In genomic region chr9:80293056-80293584, GRCm38 (mm10) we compare ENCODE assay signal across 9 mouse cellular contexts.
A peak's percentile ranks its signal among the peaks of the same experiment; 100 is the strongest.
DNase-seq lines count a peak whose midpoint lies in the region; ATAC-seq and TF ChIP-seq lines count a peak whose summit lies in the region.
"Had no signal": no experiment of that assay in that cellular context is flagged by ENCODE, and none has a peak within 500 bp of the region (broad histone marks: within the 10 kb centered on the region; RNA-seq: fewer than 3 reads in every experiment).

No protein-coding gene starts in this region.

- no peak for TF ChIP-seq POLR2A in MEL (IDR thresholded peaks at IDR 0.05; ENCODE audit: control insufficient read depth in 1 of 2, insufficient read depth in 1 of 2, low read depth in 1 of 2, low read length in 2 of 2, poor library complexity in 1 of 2)

- H3K4me2 ChIP-seq in midbrain, embryonic 14.5 days (ENCODE audit: low read length) = no peak overlapping the region
- no peak overlapping the region for H3K4me2 ChIP-seq in kidney, embryonic 14.5 days (replicated peaks; ENCODE audit: low read depth, low read length)

- peak in 2 of 3 experiments; percentile 8 to 82; a peak in 3 of 6 replicates for TF ChIP-seq CTCF in MEL (IDR thresholded peaks at IDR 0.05 in 2 of 3, conservative IDR thresholded peaks at IDR 0.05 in 1 of 3; ENCODE audit: control insufficient read depth in 1 of 3, insufficient read depth in 1 of 3, low read depth in 2 of 3, low read length in 3 of 3, poor library complexity in 1 of 3, severe bottlenecking in 1 of 3)

- peak; percentile 8 for DNase-seq in layer of hippocampus, adult 9-10 months (ENCODE audit: low spot score)
- no peak for DNase-seq in layer of hippocampus, postnatal 25 days (ENCODE audit: extremely low spot score in 1 of 2, low spot score in 1 of 2)
- peak; percentile 60 for DNase-seq in MEL (ENCODE audit: low read depth, low spot score)
- peak; percentile 87 for DNase-seq in midbrain, embryonic 14.5 days
- no peak for DNase-seq in ovary, postnatal 10 days (ENCODE audit: low spot score)
- DNase-seq in gastrocnemius, postnatal 10 days = no peak
- DNase-seq: cerebellum, adult 11-12 months had no signal

- TF ChIP-seq EP300 in MEL (IDR thresholded peaks at IDR 0.05; ENCODE audit: low read depth in 1 of 2, low read length in 2 of 2) = no peak

- H3K79me2 ChIP-seq in MEL (ENCODE audit: control insufficient read depth, insufficient read depth, low read length, poor library complexity) = no peaks in the 10 kb centered on the region

- WGBS in midbrain, embryonic 14.5 days = 64% methylated on average over 2 of the region's 2 CpGs
- 52% methylated on average over 2 of the region's 2 CpGs for WGBS in kidney, embryonic 14.5 days

- ATAC-seq in common myeloid progenitor, adult 5-6 weeks (replicated peaks; ENCODE audit: low read depth, poor library complexity, severe bottlenecking) = peak; percentile 78
- no peak for ATAC-seq in midbrain, embryonic 14.5 days (ENCODE audit: low FRiP score, low TSS enrichment)
- no peak for ATAC-seq in kidney, embryonic 14.5 days (ENCODE audit: low FRiP score, low TSS enrichment)

- no peaks in the 10 kb centered on the region for H3K4me1 ChIP-seq in MEL (ENCODE audit: control insufficient read depth in 1 of 2, insufficient read depth in 2 of 2, low read length in 2 of 2)
- no peaks in the 10 kb centered on the region for H3K4me1 ChIP-seq in midbrain, embryonic 14.5 days (ENCODE audit: control insufficient read depth, insufficient read depth, low read length)
- H3K4me1 ChIP-seq in kidney, embryonic 14.5 days (ENCODE audit: control insufficient read depth, insufficient read depth, low read length) = no peaks in the 10 kb centered on the region

- no peaks in the 10 kb centered on the region for H3K9me3 ChIP-seq in MEL (replicated peaks; ENCODE audit: insufficient read depth, low read length)
- no peaks in the 10 kb centered on the region for H3K9me3 ChIP-seq in midbrain, embryonic 14.5 days (ENCODE audit: control insufficient read depth, low read length)
- no peaks in the 10 kb centered on the region for H3K9me3 ChIP-seq in kidney, embryonic 14.5 days (ENCODE audit: control insufficient read depth, low read length)

- H3K9ac ChIP-seq in MEL (ENCODE audit: control insufficient read depth, low read depth, low read length, poor library complexity, severe bottlenecking) = no peak overlapping the region
- H3K9ac ChIP-seq in midbrain, embryonic 14.5 days (replicated peaks; ENCODE audit: low read length) = no peak overlapping the region
- H3K9ac ChIP-seq in kidney, embryonic 14.5 days (ENCODE audit: low read depth, low read length) = no peak overlapping the region

- H3K4me3 ChIP-seq in MEL (ENCODE audit: control insufficient read depth in 1 of 2, insufficient read depth in 1 of 2, low read depth in 2 of 2, low read length in 2 of 2) = no peak overlapping the region
- H3K4me3 ChIP-seq in midbrain, embryonic 14.5 days (replicated peaks; ENCODE audit: low read depth, low read length) = no peak overlapping the region
- H3K4me3 ChIP-seq in kidney, embryonic 14.5 days (ENCODE audit: low read length) = no peak overlapping the region

- H3K27ac ChIP-seq in MEL (ENCODE audit: control insufficient read depth, low read depth, low read length) = no peak overlapping the region
- no peak overlapping the region for H3K27ac ChIP-seq in midbrain, embryonic 14.5 days (replicated peaks; ENCODE audit: low read depth, low read length)
- no peak overlapping the region for H3K27ac ChIP-seq in kidney, embryonic 14.5 days (ENCODE audit: low read depth, low read length)

- no peaks in the 10 kb centered on the region for H3K36me3 ChIP-seq in MEL (ENCODE audit: control insufficient read depth in 1 of 2, insufficient read depth in 2 of 2, low read length in 2 of 2)
- H3K36me3 ChIP-seq in midbrain, embryonic 14.5 days (ENCODE audit: control insufficient read depth, insufficient read depth, low read length) = no peaks in the 10 kb centered on the region
- H3K36me3 ChIP-seq in kidney, embryonic 14.5 days (ENCODE audit: control insufficient read depth, insufficient read depth, low read length) = peaks cover 13% of the 10 kb centered on the region; the same call in 1 of the 2 replicates

- H3K27me3 ChIP-seq in MEL (ENCODE audit: control insufficient read depth in 1 of 2, insufficient read depth in 2 of 2, low read length in 2 of 2) = no peaks in the 10 kb centered on the region
- H3K27me3 ChIP-seq in midbrain, embryonic 14.5 days (ENCODE audit: control insufficient read depth, insufficient read depth, low read length) = no peaks in the 10 kb centered on the region
- H3K27me3 ChIP-seq in kidney, embryonic 14.5 days (ENCODE audit: control insufficient read depth, insufficient read depth, low read length) = no peaks in the 10 kb centered on the region

- TF ChIP-seq RAD21 in MEL (IDR thresholded peaks at IDR 0.05; ENCODE audit: low read depth, low read length) = peak; percentile 98

TF ChIP-seq in MEL, 35 proteins besides CTCF, POLR2A, EP300 and RAD21:
- TF ChIP-seq ZC3H11A (IDR thresholded peaks at IDR 0.05; ENCODE audit: low read depth, low read length) (peak; percentile 87), SMC3 (IDR thresholded peaks at IDR 0.05; ENCODE audit: low read depth, low read length) (peak; percentile 78), KAT2A (conservative IDR thresholded peaks at IDR 0.05; ENCODE audit: low read depth, low read length) (no peak), MAZ (IDR thresholded peaks at IDR 0.05; ENCODE audit: low read depth, low read length) (no peak)
TF ChIP-seq in MEL: peak in this region for 2.

Comparison
In these comparisons a context has a peak if more than half of its experiments do, and no peak if none do; other contexts are left out.
1. DNase-seq: peak in layer of hippocampus, adult 9-10 months (single experiment), MEL (single experiment) and midbrain, embryonic 14.5 days (single experiment); none in layer of hippocampus, postnatal 25 days (0 of 2), ovary, postnatal 10 days (single experiment) and gastrocnemius, postnatal 10 days (single experiment).